Mouse (Mus musculus) heart, embryonic 14.5 days (tissue): ENCODE results near the gene Ptpn4. TPM values are rescaled to one million over a fixed set of nuclear protein-coding genes. Genes with fewer than 3 reads are reported as not detected.
A peak's percentile ranks its signal among the peaks of the same experiment; 100 is the strongest.

Experiments used
- ATAC-seq: fragments of 200-750 bp; cut with Nextera tagmentation; 2 replicates; pipeline ENCODE4 v1.8.0; 2017; ENCODE audit warnings: low read depth, moderate TSS enrichment; ENCODE audit not compliant: insufficient number of reproducible peaks, insufficient read depth, low FRiP score
- H3K27ac ChIP-seq, 2 experiments: fragments of 200-500 bp in 1 of 2; fragments of 300-500 bp in 1 of 2; sonication (generic) in 1 of 2; replicated peaks in 1 of 2; 2 replicates each; pipeline ENCODE4 v1.5.1; 2012 to 2014; ENCODE audit warnings: low read depth in 2 of 2, low read length in 2 of 2, control low read depth in 1 of 2, mild to moderate bottlenecking in 1 of 2, mixed read lengths in 1 of 2; ENCODE audit not compliant: control insufficient read depth in 1 of 2, insufficient read depth in 1 of 2
- H3K27me3 ChIP-seq: fragments of 300-500 bp; sonication (generic); 2 replicates; pipeline ENCODE4 v1.6.1; 2014; ENCODE audit warnings: mild to moderate bottlenecking, low read length, control low read depth; ENCODE audit not compliant: control insufficient read depth, insufficient read depth
- H3K36me3 ChIP-seq: fragments of 300-500 bp; sonication (generic); 2 replicates; pipeline ENCODE4 v1.6.1; 2014; ENCODE audit warnings: mild to moderate bottlenecking, control low read depth, low read length, mixed read lengths; ENCODE audit not compliant: control insufficient read depth, insufficient read depth
- H3K4me1 ChIP-seq, 2 experiments: fragments of 200-500 bp in 1 of 2; fragments of 300-500 bp in 1 of 2; sonication (generic) in 1 of 2; 2 replicates each; pipeline ENCODE4 v1.6.1; 2012 to 2014; ENCODE audit warnings: low read length in 2 of 2, control low read depth in 1 of 2, mixed read lengths in 1 of 2; ENCODE audit not compliant: control insufficient read depth in 2 of 2, insufficient read depth in 2 of 2
- H3K4me2 ChIP-seq: fragments of 300-500 bp; sonication (generic); 2 replicates; pipeline ENCODE4 v1.6.1; 2014; ENCODE audit warnings: mild to moderate bottlenecking, low read length
- H3K4me3 ChIP-seq, 2 experiments: fragments of 200-500 bp in 1 of 2; fragments of 300-500 bp in 1 of 2; sonication (generic) in 1 of 2; 2 replicates each; pipeline ENCODE4 v1.5.1; 2012 to 2014; ENCODE audit warnings: low read length in 2 of 2, mild to moderate bottlenecking in 2 of 2, control low read depth in 1 of 2, low read depth in 1 of 2, moderate library complexity in 1 of 2; ENCODE audit not compliant: control insufficient read depth in 1 of 2, insufficient read depth in 1 of 2
- H3K9ac ChIP-seq: fragments of 300-500 bp; sonication (generic); 2 replicates; pipeline ENCODE4 v1.6.1; 2014; ENCODE audit warnings: mild to moderate bottlenecking, low read length
- H3K9me3 ChIP-seq: fragments of 300-500 bp; sonication (generic); 2 replicates; pipeline ENCODE4 v1.6.1; 2016; ENCODE audit warnings: low read length, control low read depth; ENCODE audit not compliant: control insufficient read depth
- WGBS: fragments of 180-500 bp; shearing (Covaris S2); extraction: QIAGEN DNeasy Blood & Tissue Kit; methylation state at CpG from one replicate; pipeline ENCODE4 v1.1.7; 2014; 5-methylcytosine and 5-hydroxymethylcytosine counted together
- polyA plus RNA-seq: library from polyadenylated mRNA; unstranded; fragments of >200 nt; fragmentation: Nextera tagmentation; extraction: Ambion mirVana; gene quantifications from 2 replicates; pipeline ENCODE4 v1.2.1, GENCODE M21; 2014

The Ptpn4 gene
- polyA plus RNA-seq, 1 experiment from 2014 or later = 7.5 TPM

DNA sequence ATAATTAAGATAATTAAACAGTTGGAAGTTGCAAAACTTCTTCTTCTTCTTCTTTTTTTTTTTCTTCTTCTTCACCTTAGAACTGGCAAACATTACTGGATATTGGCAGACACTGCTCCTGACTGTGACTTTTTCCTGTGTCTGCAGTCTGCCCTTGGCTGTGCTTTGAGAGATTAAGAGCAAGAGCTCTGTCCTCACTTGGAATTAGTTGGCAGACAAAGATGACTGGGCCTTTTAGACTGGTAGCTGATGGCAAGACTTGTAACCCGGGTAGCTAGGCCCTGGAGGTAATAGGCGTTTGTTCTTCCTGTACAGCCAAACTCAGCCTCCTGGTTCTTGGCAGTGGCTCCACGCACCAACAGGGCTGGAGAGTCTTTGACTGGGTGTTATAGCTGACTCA, 5.7 kb upstream of the Ptpn4 start:
- Histone ChIP-seq H3K4me2 (no peak overlapping the region), H3K9me3 (no peaks in the 10 kb centered on the region), H3K4me1 (no peaks in the 10 kb centered on the region), H3K36me3 (no peaks in the 10 kb centered on the region), H3K9ac (no peak overlapping the region), H3K27ac (no peak overlapping the region), H3K27me3 (no peaks in the 10 kb centered on the region), H3K4me3 (no peak overlapping the region)
- ATAC-seq = no peak
- 71% methylated on average over 3 of the region's 3 CpGs for WGBS

DNA sequence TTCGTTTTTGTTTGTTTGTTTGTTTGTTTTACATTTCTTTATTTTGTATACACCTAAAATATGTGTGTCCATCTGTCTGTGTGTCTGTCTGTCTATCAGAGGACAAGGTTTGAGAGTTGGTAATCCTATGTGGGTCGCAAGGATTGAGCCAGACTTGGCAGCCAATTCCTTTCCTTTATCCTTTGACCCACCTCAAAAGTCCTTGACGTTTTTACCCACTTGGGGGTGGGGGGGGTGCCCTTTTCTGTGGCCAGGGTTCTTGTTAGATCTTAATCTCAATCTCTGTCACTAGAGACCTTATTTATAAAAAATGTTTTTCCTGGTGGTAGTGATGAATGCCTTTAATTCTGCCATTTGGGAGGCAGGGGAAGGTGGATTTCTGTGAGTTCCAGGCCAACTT, 828 bp upstream of the Ptpn4 start:
- no peak overlapping the region for H3K4me2 ChIP-seq

DNA sequence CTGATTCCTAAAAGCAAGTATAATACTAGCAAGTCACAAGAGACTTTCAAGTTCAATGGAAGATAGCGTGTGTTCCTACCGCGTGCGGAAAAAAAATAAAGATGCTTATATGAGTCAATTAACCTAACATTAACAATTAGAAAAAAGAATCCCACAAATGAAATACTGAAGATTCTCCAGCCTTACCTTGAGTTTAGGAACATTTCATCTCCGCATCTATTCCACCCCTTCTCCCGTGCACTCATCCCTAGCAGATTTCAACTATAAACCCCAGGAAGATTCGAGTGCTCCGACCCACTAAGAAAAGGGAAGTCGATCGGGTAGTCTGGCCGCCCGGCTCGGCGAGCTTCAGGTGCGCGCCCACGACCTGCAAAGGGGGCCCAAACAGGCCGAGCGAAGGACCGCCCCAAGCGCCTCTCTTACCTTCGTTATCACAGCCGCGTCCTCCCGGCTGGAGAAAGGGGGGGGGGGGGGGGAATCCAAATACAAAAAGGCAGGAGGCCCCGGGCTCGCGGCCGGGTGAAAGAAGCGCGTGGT, 866 bp downstream of the Ptpn4 start:
- H3K36me3 ChIP-seq = no peaks in the 10 kb centered on the region
- H3K9ac ChIP-seq = peak overlapping the region; percentile 93
- H3K9me3 ChIP-seq = no peaks in the 10 kb centered on the region
- H3K27me3 ChIP-seq = no peaks in the 10 kb centered on the region
- no peak for ATAC-seq
- peak overlapping the region; percentile 75 for H3K4me2 ChIP-seq
- H3K4me3 ChIP-seq = peak overlapping the region; percentile 68 to 93
- WGBS = under 1% methylated on average over 30 of the region's 31 CpGs
- 0 out of 4 replicates have a peak, but pooled peaks cover 0 to 9% of the 10 kb centered on the region in 2 experiments for H3K4me1 ChIP-seq
- peak overlapping the region; percentile 44 to 88 for H3K27ac ChIP-seq

More for the DNA sequence above, 828 bp upstream of the Ptpn4 start:
- H3K27ac ChIP-seq = no peak overlapping the region
- H3K4me3 ChIP-seq = no peak overlapping the region
- H3K4me1 ChIP-seq = 0 out of 4 replicates have a peak, but pooled peaks cover 0 to 9% of the 10 kb centered on the region in 2 experiments
- no peaks in the 10 kb centered on the region for H3K36me3 ChIP-seq
- H3K9ac ChIP-seq = no peak overlapping the region
- H3K27me3 ChIP-seq = no peaks in the 10 kb centered on the region
- ATAC-seq = no peak
- 40% methylated on average over 3 of the region's 3 CpGs for WGBS
- H3K9me3 ChIP-seq = no peaks in the 10 kb centered on the region

DNA sequence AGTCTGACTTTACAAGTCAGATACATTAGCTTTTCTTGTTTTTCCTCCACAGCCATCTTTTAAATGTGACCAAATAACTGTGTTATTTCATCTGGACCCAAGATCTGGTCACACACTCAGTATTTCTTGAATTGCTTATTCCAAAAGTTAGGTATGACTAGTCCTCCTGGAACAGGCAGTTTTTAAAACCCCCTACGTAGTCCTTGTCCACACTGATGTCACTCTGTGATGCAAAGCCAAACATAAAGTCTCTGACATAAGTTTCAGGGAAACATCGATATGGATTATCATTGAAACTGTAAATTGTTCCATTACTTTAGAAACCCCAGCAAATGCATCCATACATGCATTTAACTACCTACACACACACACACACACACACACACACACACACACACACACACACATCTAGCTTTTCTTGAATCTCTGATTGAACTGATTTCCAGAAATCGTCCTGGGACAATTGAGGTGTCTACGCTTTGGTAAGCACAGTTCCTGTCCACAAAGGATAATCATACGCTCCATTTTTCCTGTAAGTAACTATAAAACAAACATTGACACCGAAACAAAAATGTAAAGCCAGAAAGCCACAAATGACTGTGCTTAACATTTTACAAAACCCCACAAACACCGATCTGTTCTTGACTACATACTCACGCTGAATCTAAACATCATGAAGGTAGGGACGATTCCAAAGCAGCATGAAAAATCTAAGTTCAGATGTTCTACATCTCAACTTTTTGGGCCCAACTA, 1.5 kb downstream of the Ptpn4 start:
- WGBS = 20% methylated on average over 9 of the region's 9 CpGs
- Histone ChIP-seq H3K9ac (peak overlapping the region; percentile 93), H3K9me3 (no peaks in the 10 kb centered on the region), H3K27ac (peak overlapping the region in 1 of 2 experiments; percentile 88; a peak in 1 of 4 replicates), H3K36me3 (no peaks in the 10 kb centered on the region), H3K27me3 (no peaks in the 10 kb centered on the region), H3K4me3 (peak overlapping the region; percentile 68 to 93; a peak in 3 of 4 replicates), H3K4me2 (peak overlapping the region; percentile 75), H3K4me1 (0 out of 4 replicates have a peak, but pooled peaks cover 0 to 9% of the 10 kb centered on the region in 2 experiments)
- ATAC-seq = no peak

DNA sequence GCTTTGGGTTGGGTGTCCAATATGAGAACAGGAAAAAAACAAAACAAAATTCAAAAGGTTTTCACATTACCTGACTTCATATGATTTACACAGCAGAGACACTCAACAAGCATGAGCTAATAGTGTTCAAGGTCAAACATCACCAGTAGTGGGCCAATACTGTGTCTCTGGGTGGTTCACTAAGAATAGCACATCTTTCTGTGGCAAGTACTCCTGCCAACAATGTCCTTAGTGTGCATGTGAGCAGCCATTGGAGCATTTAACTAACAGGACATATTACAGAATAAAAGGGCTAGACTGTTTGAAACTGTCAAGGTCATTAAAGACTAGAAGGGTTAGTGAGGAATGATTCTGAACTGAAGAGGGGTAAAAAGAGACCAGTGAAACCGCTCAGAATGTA, 9.3 kb downstream of the Ptpn4 start:
- 74% methylated on average over 1 of the region's 1 CpGs for WGBS
- Histone ChIP-seq H3K4me3 (no peak overlapping the region), H3K4me2 (no peak overlapping the region), H3K9ac (no peak overlapping the region), H3K27ac (peak overlapping the region; percentile 62 to 71; a peak in 3 of 4 replicates), H3K4me1 (peaks cover 2 to 6% of the 10 kb centered on the region in 2 experiments; a peak in 3 of 4 replicates), H3K27me3 (no peaks in the 10 kb centered on the region), H3K36me3 (no peaks in the 10 kb centered on the region), H3K9me3 (no peaks in the 10 kb centered on the region)
- 0 out of 2 replicates have a peak, but pooled peaks have one; percentile 50 for ATAC-seq

DNA sequence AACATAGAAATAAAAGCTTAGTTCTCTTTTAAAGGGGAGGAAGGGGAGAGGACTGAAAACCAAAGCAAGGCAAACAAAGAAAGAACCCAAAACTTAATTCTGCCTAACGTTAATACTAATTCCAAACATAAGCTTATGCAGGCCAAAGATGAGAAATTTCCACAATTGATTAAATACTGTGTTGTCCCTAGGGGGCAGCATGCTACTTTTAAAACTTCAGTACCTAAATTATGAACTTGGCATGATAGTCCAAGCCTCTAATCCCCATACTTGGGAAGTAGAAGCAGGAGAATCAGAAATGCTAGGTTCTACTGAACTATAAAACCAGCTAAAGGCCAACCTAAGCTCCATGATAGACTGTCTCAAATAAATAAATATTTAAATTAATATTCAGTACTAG, 18.7 kb downstream of the Ptpn4 start:
- 66% methylated on average over 1 of the region's 1 CpGs for WGBS
- no peaks in the 10 kb centered on the region for H3K27me3 ChIP-seq
- no peak for ATAC-seq

DNA sequence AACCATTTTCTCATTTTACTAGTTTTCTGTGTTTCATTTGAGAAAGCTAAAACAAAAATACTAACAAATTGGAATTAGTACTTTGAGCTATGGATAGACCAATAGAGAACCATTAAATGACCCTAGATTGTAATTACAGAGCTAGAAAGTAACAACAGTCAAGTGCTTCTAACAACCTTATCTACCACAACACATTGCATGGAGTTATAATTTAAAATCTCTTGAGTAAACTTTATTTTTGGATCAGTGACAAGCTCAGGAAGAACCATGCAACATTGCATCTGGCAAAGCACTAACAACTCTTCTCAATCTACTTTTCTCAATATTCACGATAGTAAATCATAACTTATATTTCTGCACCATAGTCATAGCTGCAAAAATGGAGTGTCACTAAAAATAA, 29.7 kb downstream of the Ptpn4 start:
- WGBS = 93% methylated on average over 1 of the region's 1 CpGs
- Histone ChIP-seq H3K27me3 (no peaks in the 10 kb centered on the region), H3K4me3 (no peak overlapping the region), H3K4me2 (no peak overlapping the region), H3K36me3 (no peaks in the 10 kb centered on the region), H3K9me3 (no peaks in the 10 kb centered on the region), H3K9ac (no peak overlapping the region), H3K4me1 (no peaks in the 10 kb centered on the region), H3K27ac (no peak overlapping the region)
- no peak for ATAC-seq

More for the DNA sequence above, 18.7 kb downstream of the Ptpn4 start:
- peaks cover under 1 to 2% of the 10 kb centered on the region in 2 experiments; a peak in 2 of 4 replicates for H3K4me1 ChIP-seq
- no peak overlapping the region for H3K27ac ChIP-seq
- H3K9ac ChIP-seq = no peak overlapping the region
- no peak overlapping the region for H3K4me3 ChIP-seq
- no peaks in the 10 kb centered on the region for H3K9me3 ChIP-seq
- H3K36me3 ChIP-seq = no peaks in the 10 kb centered on the region
- no peak overlapping the region for H3K4me2 ChIP-seq
